Mouse (Mus musculus): ENCODE measurements around the gene Kifap3. TPM values are rescaled to one million over a fixed set of nuclear protein-coding genes. Genes with fewer than 3 reads are reported as not detected.

The Kifap3 gene
- total RNA-seq, 4 experiments from 2014 or later: 20.6 to 22.8 (median 21.8) TPM

GRCm38 (mm10) chr1:163893774-163894527, 114.6 kb downstream of the Kifap3 start:
- DNase-seq (ENCODE audit: low spot score in 2 of 2): no peak

- DNase-seq (ENCODE audit: low spot score in 2 of 2): no peak
Observed at GRCm38 (mm10) chr1:163898291-163898764, 118.9 kb downstream of the Kifap3 start.

GRCm38 (mm10) chr1:163899575-163899974, 120.2 kb downstream of the Kifap3 start:
- no peak for DNase-seq (ENCODE audit: low spot score in 2 of 2)

GRCm38 (mm10) chr1:163900168-163900567, 120.8 kb downstream of the Kifap3 start:
- DNase-seq (ENCODE audit: low spot score in 2 of 2): no peak

- DNase-seq (ENCODE audit: low spot score in 2 of 2): no peak
Observed at GRCm38 (mm10) chr1:163903411-163903810, 124.0 kb downstream of the Kifap3 start.

GRCm38 (mm10) chr1:163907007-163907811, 127.8 kb downstream of the Kifap3 start:
- no peak for DNase-seq (ENCODE audit: low spot score in 2 of 2)

- no peak for DNase-seq (ENCODE audit: low spot score in 2 of 2)
Observed at GRCm38 (mm10) chr1:163908389-163908788, 129.0 kb downstream of the Kifap3 start.

- no peak for DNase-seq (ENCODE audit: low spot score in 2 of 2)
Observed at GRCm38 (mm10) chr1:163910343-163910742, 131.0 kb downstream of the Kifap3 start.

GRCm38 (mm10) chr1:163910785-163911184, 131.4 kb downstream of the Kifap3 start:
- no peak for DNase-seq (ENCODE audit: low spot score in 2 of 2)

- DNase-seq (ENCODE audit: low spot score in 2 of 2): no peak
Observed at GRCm38 (mm10) chr1:163911981-163912380, 132.6 kb downstream of the Kifap3 start.

GRCm38 (mm10) chr1:163917349-163918160, 138.2 kb downstream of the Kifap3 start:
- no peak for DNase-seq (ENCODE audit: low spot score in 2 of 2)

GRCm38 (mm10) chr1:163924093-163924492, 144.7 kb downstream of the Kifap3 start:
- DNase-seq (ENCODE audit: low spot score in 2 of 2): no peak

GRCm38 (mm10) chr1:163928846-163929245, 149.5 kb downstream of the Kifap3 start, which contains the start of gene Scyl3:
Gene Scyl3, plus strand, starts transcription at chr1:163929100.
- DNase-seq (ENCODE audit: low spot score in 2 of 2): no peak

- DNase-seq (ENCODE audit: low spot score in 2 of 2): peak; percentile 76 to 77
Observed at GRCm38 (mm10) chr1:163929636-163930457, 150.5 kb downstream of the Kifap3 start.

GRCm38 (mm10) chr1:163930458-163930794, 151.0 kb downstream of the Kifap3 start:
- DNase-seq (ENCODE audit: low spot score in 2 of 2): no peak

GRCm38 (mm10) chr1:163931801-163932200, 152.4 kb downstream of the Kifap3 start:
- no peak for DNase-seq (ENCODE audit: low spot score in 2 of 2)

- DNase-seq (ENCODE audit: low spot score in 2 of 2): no peak
Observed at GRCm38 (mm10) chr1:163934591-163934990, 155.2 kb downstream of the Kifap3 start.

- DNase-seq (ENCODE audit: low spot score in 2 of 2): no peak
Observed at GRCm38 (mm10) chr1:163942056-163942455, 162.7 kb downstream of the Kifap3 start.

GRCm38 (mm10) chr1:163953396-163953795, 174.0 kb downstream of the Kifap3 start:
- DNase-seq (ENCODE audit: low spot score in 2 of 2): no peak

GRCm38 (mm10) chr1:163958036-163958435, 178.7 kb downstream of the Kifap3 start:
- no peak for DNase-seq (ENCODE audit: low spot score in 2 of 2)

Data from gastrocnemius, adult 8-10 months (tissue).